Mouse (Mus musculus) spleen, adult 2 months (tissue): ENCODE data around the gene Tnfsf11. TPM values are rescaled to one million over a fixed set of nuclear protein-coding genes. Genes with fewer than 3 reads are reported as not detected.
A peak's percentile ranks its signal among the peaks of the same experiment; 100 is the strongest.

Experiments used
- DNase-seq, 2 experiments: peaks; one replicate each; pipeline versions ENCODE4 v3.0.0 to v3.0.0-alpha.2; 2012 to 2021; ENCODE audit warnings: low spot score in 2 of 2, low read depth in 1 of 2
- H3K27ac ChIP-seq: fragments of 200-500 bp; 2 replicates; pipeline ENCODE4 v1.5.1; 2012; ENCODE audit warnings: low read length, inconsistent platforms; ENCODE audit not compliant: insufficient read depth
- H3K27me3 ChIP-seq: fragments of 200-500 bp; 2 replicates; pipeline ENCODE4 v1.6.1; 2012; ENCODE audit warnings: mild to moderate bottlenecking, moderate library complexity, low read length, inconsistent platforms; ENCODE audit not compliant: control insufficient read depth, insufficient read depth
- H3K36me3 ChIP-seq: fragments of 200-500 bp; 2 replicates; pipeline ENCODE4 v1.6.1; 2012; ENCODE audit warnings: mild to moderate bottlenecking, low read length, inconsistent platforms; ENCODE audit not compliant: control insufficient read depth, insufficient read depth
- H3K4me1 ChIP-seq: fragments of 200-500 bp; 2 replicates; pipeline ENCODE4 v1.6.1; 2011; ENCODE audit warnings: inconsistent platforms; ENCODE audit not compliant: control insufficient read depth, insufficient read depth, insufficient read length
- H3K4me3 ChIP-seq: fragments of 200-500 bp; 2 replicates; pipeline ENCODE4 v1.5.1; 2011; ENCODE audit warnings: mild to moderate bottlenecking, inconsistent platforms; ENCODE audit not compliant: insufficient read depth, insufficient read length; ENCODE audit errors: extremely low read depth
- CTCF ChIP-seq: fragments of 200-500 bp; IDR thresholded peaks from 2 replicates; pipeline ENCODE4 v1.5.1; 2011; ENCODE audit warnings: mild to moderate bottlenecking, inconsistent platforms; ENCODE audit not compliant: insufficient read depth, insufficient read length, insufficient replicate concordance; ENCODE audit errors: extremely low read depth
- POLR2A ChIP-seq: fragments of 200-500 bp; IDR thresholded peaks from 2 replicates; pipeline ENCODE4 v1.6.1; 2011; ENCODE audit warnings: low read depth, low read length, inconsistent platforms
- WGBS: fragments of 180-500 bp; shearing (Covaris S2); methylation state at CpG from one replicate; pipeline ENCODE4 v1.1.7; 2018; 5-methylcytosine and 5-hydroxymethylcytosine counted together
- polyA plus RNA-seq: library from polyadenylated mRNA; depleted of rRNA; stranded (reverse); fragments of >200 nt; gene quantifications from 2 replicates; pipeline ENCODE4 v1.2.3, GENCODE M21; 2012; rRNA removed

Tnfsf11 gene
- polyA plus RNA-seq = 0.61 and 1.0 TPM in 2 replicates

DNA sequence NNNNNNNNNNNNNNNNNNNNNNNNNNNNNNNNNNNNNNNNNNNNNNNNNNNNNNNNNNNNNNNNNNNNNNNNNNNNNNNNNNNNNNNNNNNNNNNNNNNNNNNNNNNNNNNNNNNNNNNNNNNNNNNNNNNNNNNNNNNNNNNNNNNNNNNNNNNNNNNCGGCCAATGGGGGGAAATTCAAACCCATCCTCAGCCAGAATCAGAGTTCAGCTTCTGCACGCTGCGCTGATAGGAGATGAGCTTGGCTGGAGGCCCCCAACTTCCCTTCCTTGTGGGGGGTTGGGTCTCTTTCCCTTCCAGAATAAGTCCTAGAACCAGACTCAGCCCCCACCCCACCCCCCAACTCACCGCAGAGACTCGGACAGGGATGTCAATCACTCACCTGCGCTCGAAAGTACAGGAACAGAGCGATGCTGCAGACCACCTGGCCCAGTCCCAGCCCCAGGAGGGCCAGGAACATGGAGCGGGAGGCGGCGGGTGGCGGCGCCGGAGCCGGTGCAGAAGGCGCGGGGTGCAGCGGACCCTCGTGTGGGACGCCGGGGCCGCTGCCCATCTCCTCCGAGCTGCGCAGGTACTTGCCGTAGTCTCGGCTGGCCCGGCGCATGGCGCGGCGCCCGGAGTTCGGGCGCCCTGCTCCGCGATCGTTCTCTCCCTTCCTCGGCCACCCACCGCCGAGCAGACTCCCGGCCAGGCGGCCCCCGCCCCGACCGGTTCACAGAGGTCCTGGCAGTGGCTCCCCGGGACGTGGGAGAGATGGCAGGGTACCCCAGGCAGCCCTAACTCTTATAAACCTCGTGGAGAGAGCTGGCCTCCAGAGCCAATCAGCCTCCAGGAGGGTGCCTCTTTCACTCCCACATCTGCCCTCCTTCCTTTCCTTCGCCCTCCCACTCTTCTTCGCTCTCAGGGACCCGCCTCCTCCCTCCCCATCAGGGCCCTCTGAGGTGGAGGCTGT is at the start of gene Tnfsf11:
Gene Tnfsf11 (minus strand): TSS at position 758 of the 952 bp plus-strand sequence.
- peaks cover 8% of the 10 kb centered on the region for H3K4me1 ChIP-seq
- peak within 1 kb of the TSS; percentile 49; the same call in 1 of the 2 replicates for H3K4me3 ChIP-seq
- no peaks in the 10 kb centered on the region; the same call in 1 of the 2 replicates for H3K27me3 ChIP-seq
- no peak within 1 kb of the TSS for H3K27ac ChIP-seq
- WGBS = 2% methylated on average over 51 of the region's 51 CpGs
- H3K36me3 ChIP-seq = no peaks in the 10 kb centered on the region
- no peak for TF ChIP-seq POLR2A
- TF ChIP-seq CTCF = no peak
- no peak for DNase-seq

- H3K4me1 ChIP-seq = peaks cover 2% of the 10 kb centered on the region
Observed at GRCm38 (mm10) chr14:78356764-78357163, 48.9 kb upstream of the Tnfsf11 start.

GRCm38 (mm10) chr14:78355381-78355780 is 47.5 kb upstream of the Tnfsf11 start:
- H3K4me1 ChIP-seq = peaks cover 2% of the 10 kb centered on the region
- DNase-seq = no peak
- no peak for TF ChIP-seq POLR2A
- WGBS = 65% methylated on average over 4 of the region's 4 CpGs
- no peaks in the 10 kb centered on the region for H3K27me3 ChIP-seq
- H3K27ac ChIP-seq = no peak overlapping the region
- no peak overlapping the region for H3K4me3 ChIP-seq
- H3K36me3 ChIP-seq = no peaks in the 10 kb centered on the region

More at GRCm38 (mm10) chr14:78356764-78357163, 48.9 kb upstream of the Tnfsf11 start:
- no peaks in the 10 kb centered on the region for H3K27me3 ChIP-seq
- no peak for TF ChIP-seq POLR2A
- no peak for TF ChIP-seq CTCF
- WGBS = 19% methylated on average over 8 of the region's 8 CpGs
- H3K36me3 ChIP-seq = no peaks in the 10 kb centered on the region
- peak in 1 of 2 experiments; percentile 19 for DNase-seq
- no peak overlapping the region for H3K27ac ChIP-seq
- no peak overlapping the region for H3K4me3 ChIP-seq

- Histone ChIP-seq H3K27ac (no peak overlapping the region), H3K4me1 (peaks cover 2% of the 10 kb centered on the region), H3K27me3 (no peaks in the 10 kb centered on the region), H3K4me3 (no peak overlapping the region), H3K36me3 (no peaks in the 10 kb centered on the region)
- DNase-seq = no peak
- 27% methylated on average over 4 of the region's 4 CpGs for whole genome bisulfite sequencing
- TF ChIP-seq CTCF (no peak), POLR2A (no peak)
Observed at GRCm38 (mm10) chr14:78352865-78353264, 45.0 kb upstream of the Tnfsf11 start.

DNA sequence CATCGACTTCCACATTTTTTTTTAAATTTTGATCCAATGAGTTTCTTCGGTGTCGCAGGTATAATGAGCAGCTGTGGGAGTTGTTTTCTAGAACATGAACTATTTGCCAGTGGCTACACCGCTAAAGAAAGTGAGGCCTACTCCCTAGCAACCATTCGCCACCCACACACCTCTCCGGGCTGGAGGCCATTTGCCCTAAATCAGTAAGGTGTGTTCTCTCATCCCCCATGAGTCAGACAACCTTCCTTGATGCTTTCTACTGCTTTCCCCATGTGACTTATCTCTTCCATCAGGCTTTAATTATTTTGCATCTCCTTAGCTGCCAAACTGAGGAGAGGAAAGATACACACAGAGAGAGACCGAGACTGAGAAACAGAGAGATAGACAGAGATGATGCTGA is 43.7 kb upstream of the Tnfsf11 start:
- Histone ChIP-seq H3K4me3 (no peak overlapping the region), H3K27me3 (no peaks in the 10 kb centered on the region), H3K27ac (no peak overlapping the region), H3K4me1 (peaks cover 2% of the 10 kb centered on the region), H3K36me3 (no peaks in the 10 kb centered on the region)
- no peak for TF ChIP-seq POLR2A
- no peak for TF ChIP-seq CTCF
- no peak for DNase-seq
- 93% methylated on average over 7 of the region's 7 CpGs for WGBS

DNA sequence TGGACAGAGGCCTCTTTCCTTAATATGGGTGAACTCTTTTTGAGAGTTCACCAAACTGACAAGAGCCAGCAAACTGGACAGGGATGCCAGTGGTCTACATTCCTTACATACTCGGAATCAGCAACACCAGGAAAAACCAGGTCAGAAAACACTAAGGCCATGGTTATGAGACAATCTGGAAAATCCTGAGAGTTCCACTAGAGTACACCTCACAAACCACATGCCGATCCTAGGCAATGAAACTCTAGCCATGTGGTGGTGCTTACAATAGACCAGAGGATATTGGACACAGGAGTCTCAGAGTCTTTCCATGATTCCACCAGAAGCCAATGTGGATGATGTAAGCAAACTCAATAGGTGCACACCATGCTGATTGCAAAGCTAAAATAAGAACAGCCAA is 39.9 kb upstream of the Tnfsf11 start:
- WGBS = 92% methylated on average over 2 of the region's 2 CpGs
- Histone ChIP-seq H3K36me3 (no peaks in the 10 kb centered on the region), H3K27ac (no peak overlapping the region), H3K4me1 (no peaks in the 10 kb centered on the region), H3K27me3 (no peaks in the 10 kb centered on the region), H3K4me3 (no peak overlapping the region)
- TF ChIP-seq CTCF = no peak
- DNase-seq = no peak

- Histone ChIP-seq H3K36me3 (no peaks in the 10 kb centered on the region), H3K27ac (no peak overlapping the region), H3K4me1 (no peaks in the 10 kb centered on the region), H3K4me3 (no peak overlapping the region), H3K27me3 (no peaks in the 10 kb centered on the region)
- no peak for DNase-seq
- no peak for TF ChIP-seq CTCF
- no peak for TF ChIP-seq POLR2A
- 78% methylated on average over 8 of the region's 8 CpGs for WGBS
Observed at GRCm38 (mm10) chr14:78343007-78343406, 35.2 kb upstream of the Tnfsf11 start.
